Mouse (Mus musculus) layer of hippocampus, adult 9-11 months (tissue): ENCODE measurements around the gene Brca2.

Experiments used
- DNase-seq: peaks from one replicate; pipeline ENCODE4 v3.0.0; 2022

The Brca2 gene

DNA sequence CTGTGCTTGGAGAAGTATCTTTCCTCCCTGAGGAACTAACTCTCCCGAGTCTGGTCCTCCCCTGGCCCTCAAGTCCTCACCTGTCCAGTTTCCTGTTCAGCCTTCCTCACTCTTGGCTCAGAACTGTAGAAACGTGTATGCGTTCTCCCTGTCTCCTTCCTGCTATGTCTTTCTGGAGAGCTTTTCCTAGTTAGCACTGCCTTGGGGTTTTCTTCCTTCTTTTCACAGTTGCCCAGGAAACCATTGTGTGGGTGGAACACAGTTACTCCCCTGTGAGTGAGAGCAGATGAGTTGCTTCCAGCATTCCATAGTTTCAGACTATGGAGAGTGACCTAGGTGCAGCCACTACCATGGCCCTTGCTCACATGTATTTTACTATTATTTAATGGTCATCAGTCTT lies 43.8 kb downstream of the Brca2 start:
- DNase-seq: peak; percentile 40

DNA sequence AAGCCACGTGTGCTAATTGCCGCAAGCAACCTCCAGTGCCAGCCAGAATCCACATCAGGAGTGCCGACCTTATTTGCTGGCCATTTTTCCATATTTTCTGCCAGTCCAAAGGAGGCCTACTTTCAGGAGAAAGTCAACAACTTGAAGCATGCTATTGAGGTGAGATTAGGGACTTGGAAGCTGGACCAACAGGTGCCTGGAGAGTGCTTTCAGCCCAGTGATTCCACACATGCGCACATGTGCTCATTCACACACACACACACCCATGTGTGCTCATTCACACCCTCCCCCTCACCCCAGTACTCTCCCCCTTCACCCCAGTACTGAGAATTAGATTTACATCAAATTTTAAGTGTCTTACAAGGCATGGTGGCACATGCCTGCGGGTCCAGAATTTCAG lies 44.5 kb downstream of the Brca2 start:
- DNase-seq: no peak

DNA sequence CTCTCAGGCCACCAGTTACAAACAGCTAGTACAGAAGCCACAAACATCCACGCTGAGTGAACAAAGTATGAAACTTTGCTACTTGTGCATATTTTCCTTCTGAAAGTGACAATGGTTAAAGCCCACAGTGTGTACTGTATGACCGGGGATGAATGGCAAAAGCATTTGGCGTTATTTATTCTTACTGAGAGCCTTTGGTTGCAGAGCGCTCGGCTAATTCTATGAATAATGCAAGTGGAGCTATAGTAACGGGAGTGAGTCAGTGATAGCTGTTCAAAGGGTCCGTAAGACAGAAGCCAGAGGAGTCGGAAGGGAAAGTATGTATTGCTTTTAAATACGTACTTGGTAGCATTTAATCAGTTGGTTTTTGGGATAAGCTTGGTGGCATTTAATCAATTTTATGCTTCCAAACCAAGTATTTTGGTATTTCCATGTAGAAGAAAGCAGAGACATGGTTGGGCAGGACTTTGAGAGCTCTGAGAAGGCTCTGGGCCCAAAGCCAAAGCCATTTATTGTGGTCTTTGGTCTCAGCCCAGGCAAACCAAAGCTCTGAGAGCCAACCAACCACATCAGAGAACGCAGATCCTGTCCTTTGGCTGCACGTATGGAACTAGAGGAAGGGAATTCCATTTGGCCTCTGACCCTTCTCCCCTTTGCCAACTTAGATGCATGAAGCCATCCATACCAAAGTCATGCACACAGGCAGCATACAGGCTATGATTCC lies 48.2 kb downstream of the Brca2 start:
- DNase-seq: no peak

DNA sequence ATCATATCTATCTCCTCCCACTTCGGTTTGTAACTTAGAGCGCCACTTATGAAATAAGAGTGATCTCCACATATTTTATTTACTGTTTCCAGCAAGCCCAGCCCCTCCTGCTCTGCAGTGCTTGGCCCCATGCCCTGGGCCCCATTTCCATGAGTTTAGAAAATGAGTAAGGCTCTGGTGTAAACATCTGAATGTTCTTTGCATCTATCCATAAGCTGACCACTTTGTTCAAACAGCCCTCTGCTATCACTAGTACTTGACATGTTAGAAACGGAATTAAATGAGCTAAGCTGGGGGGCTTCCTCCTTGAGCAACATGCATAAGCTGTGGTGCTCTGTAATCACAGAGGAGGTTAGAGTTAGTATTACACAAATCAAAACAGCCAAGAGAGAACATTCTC lies 52.0 kb downstream of the Brca2 start:
- no peak for DNase-seq

DNA sequence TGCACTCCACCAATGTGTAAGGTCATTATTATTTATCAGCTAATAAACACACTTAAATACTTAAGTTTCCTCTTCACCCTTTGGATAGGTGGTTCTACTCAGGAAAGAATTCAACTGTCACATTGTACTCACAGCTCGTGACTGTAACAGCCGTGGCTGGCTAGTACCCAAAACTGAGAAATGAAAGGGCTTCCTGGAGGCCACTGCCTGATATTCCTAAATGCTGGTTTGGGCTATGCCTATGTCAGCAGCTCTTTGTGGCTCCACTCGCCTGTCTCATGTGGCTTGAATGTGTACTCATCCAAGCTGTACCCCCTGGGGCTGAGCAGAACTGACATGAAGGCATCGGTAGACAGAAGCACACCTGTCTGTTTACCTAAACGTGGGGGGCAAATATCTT lies 52.5 kb downstream of the Brca2 start:
- no peak for DNase-seq

DNA sequence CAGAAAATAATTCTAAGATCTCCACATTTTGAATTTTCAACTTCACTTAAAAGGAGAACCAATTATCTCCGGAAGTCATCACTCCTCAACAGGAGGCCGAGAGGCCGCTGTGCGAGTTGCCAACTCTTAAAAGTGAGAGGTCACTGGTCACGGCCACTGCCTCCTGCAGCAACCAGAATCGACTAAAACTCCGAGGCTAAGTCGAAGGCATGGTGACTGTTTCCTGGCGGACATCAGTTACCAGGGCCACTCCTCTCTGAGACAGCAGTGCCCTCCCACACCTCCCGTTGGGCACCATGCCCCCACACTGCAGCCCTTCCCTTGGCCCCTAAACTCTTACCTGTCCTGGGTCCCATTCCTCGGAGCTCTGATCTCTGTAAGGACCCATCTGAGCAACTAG lies 54.4 kb downstream of the Brca2 start:
- no peak for DNase-seq

DNA sequence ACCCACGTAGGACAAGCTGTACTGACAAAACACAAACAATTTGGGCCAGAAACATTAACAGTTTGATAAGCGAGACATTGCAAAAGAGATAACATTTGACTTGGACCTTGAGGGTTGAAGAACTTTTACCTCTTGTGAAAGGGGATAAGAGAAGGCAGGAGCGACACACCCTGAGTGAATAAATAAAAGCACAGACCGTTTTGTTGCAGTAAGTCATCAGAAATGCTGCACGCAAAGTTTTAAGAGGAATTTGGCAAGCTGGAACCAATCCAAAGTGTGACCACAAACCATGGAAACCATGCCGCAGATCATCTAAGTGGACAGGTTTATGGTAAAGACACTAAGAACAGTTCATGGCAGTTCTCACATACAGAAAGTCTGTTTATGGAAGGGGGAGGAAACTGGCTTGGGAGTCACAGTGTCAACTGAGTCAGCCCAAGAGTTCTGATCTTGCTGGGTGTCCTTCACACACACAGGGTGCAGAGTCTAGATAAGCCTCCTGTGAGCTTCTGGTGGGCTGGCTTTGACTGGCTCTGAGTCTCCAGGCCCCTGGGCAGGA lies 56.3 kb downstream of the Brca2 start:
- DNase-seq: no peak

DNA sequence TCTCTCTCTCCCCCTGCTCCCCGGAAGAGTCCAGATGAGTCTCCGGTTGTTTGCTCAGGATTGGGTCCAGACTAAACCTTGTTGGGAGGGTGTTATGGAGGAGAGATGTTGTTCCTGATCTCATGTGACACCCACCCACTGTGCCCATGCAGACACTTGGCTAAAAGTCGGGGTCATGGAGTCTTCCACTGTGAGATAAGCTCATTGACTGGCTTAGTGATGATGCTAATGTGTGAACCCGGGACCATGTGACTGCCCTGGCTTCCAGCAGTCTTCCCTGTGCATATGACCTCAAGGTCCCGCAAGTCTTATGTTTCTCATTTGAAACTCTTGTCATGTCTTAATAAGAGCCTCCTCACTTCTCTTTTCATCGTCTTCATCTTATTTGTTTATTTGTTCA lies 58.8 kb downstream of the Brca2 start:
- DNase-seq: no peak

DNA sequence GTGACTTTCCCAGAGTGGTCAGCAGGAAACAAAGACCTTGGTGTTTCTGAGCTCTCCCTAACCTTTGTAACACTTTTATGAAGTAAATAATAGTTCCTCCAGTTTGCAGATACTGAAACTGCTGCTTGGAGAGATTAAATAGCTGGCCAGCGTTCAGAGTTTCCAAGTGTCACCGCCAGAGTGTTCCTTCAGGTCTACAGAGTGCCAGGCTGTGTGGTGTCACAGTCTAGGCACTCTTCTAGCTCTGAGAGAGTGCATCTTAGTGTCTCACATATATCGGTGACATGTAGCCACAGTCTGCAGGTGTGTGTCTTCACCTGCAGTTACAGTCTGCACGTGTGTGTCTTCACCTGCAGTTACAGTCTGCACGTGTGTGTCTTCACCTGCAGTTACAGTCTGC lies 60.8 kb downstream of the Brca2 start:
- no peak for DNase-seq

DNA sequence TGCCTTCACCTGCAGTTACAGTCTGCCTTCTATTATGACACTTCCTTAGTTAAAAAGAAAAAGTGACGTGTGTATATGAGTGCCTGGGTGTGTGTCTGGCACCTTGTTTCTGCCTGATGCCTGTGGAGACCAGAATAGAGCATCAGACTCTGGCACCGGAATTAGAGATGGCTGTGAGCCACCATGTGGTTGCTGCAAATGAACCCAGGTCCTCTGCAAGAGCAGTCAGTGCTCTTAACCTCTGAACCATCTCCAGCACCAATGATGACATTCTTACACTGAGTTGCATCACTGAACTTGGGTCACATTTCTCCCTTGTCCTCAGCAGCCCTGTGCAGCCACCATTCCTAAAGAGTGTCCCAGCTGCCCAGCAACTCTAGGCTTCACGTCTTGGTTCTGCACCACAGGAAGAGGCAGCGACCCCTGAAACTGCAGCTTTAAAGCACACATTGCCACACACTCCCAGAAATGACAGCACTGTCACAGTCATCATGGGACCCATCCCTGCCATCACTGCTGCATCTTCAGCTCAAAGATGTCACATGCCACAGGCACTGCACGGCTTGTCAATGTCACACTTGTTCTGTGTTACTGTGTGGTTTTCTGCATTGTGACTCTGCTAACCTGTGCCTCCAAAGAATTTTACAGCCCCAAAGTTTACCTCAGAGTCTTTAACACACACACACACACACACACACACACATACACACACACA lies 61.3 kb downstream of the Brca2 start:
- DNase-seq: no peak

DNA sequence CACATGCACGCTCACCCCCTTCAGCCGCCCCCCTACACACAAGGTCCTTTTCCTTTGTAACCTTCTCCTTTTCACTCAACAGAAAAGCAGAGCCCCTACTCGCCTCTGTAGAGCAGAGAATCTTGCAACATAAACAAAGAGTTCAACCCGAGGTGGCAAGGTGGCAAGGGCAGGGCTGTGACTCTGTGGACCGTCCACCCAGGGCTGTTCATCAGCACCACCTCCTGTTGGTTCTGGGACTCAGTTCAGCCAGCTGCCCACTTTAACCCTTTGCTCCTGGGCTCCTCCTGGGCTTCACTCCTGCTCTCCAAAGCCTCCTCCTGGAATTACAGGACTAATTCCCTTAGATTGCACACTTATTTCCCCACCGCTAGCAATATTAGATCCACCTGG lies 61.9 kb downstream of the Brca2 start:
- no peak for DNase-seq

DNA sequence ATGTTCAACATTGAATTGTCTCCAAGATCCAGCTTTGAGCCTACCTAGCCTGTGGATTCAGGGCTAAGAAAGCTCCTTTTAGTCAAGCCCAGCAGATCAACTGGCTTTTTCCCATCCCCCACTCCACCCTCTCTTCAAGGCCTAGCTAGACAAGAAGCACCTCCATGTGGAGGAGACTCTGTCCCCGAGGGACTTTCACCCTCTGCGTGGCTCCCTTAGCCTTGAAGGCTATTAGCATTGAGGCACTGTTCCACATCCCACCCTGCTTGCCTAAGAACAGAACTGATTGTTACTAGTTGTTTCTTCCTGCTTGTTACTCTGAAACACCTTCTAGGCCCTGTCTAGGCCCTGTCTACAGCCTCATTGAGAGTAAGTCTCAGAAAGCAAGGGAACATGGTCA lies 67.5 kb downstream of the Brca2 start:
- DNase-seq: no peak

DNA sequence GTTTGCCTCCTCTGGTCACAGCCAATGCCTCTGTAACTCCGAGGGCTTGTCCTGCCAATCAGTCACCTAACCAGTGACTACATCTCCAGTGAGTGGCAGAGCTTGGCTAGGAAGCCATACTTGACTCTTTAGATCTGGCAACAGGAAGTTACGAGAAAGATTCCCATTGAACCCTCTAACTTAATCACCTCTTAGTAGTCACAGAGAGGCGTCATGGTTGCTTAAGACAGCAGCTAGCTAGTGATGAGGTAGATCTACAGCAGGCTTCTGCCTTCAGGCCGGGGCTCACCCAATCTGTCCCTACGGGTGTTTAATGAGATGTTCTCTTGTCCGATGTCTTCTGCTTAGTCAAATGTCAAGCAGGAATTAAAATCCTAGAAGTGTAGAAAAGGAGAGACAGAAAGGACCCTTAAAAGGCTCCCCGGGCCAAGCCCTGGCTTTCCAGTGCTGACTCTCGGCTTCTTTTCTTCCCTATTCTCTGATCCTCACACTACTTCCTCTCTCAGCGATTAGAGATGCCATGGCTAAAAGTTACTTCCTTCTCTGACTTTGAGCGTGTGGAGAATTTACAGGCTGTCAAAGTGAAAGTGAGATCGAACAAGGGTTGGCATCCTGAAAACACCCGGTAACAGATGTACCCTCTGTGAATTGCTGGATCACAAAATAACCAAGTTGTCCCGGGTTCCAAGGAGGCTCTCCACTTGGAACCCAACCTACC lies 69.9 kb downstream of the Brca2 start:
- DNase-seq: no peak

DNA sequence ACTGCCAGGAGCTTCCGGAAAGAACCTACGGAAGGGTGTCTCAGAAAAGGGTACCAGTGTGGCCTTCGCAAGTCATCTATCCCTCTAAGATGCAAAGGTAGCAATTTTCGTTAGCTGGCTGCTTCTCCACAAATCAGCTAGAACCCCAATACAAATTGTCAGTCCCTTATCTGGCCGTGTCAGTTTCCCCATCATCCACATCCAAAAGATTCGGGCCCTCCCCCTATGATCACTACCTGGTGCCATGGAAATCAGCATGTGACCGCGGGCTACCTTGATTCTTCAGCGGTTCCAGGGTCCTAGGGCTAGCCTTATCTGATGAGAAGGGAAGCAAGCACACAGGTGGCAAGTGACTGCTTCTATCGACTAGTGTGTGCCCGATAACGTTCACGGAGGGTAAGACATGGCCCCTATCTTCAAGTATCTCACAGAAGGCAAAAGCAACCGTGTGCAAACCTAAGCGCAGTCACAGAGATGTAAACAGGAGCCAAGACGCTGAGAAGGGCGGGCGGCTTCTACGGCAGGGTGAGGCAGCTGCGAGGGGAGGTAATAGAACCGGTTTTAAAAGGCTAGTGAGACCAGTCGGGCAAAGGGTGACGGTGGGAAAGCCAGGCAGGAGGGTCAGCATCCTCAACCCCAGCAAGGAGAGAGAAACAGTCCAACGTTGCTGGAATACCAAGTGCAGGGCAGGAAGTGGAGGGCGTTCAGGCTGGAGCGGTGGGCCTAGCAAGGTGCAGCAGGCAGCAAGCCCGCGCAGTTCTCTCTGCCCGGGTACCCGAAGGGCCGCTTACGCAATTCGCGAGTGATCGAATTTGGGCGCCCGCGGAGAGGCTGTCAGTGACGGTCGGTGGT lies 70.7 kb downstream of the Brca2 start:
- DNase-seq: peak; percentile 33

DNA sequence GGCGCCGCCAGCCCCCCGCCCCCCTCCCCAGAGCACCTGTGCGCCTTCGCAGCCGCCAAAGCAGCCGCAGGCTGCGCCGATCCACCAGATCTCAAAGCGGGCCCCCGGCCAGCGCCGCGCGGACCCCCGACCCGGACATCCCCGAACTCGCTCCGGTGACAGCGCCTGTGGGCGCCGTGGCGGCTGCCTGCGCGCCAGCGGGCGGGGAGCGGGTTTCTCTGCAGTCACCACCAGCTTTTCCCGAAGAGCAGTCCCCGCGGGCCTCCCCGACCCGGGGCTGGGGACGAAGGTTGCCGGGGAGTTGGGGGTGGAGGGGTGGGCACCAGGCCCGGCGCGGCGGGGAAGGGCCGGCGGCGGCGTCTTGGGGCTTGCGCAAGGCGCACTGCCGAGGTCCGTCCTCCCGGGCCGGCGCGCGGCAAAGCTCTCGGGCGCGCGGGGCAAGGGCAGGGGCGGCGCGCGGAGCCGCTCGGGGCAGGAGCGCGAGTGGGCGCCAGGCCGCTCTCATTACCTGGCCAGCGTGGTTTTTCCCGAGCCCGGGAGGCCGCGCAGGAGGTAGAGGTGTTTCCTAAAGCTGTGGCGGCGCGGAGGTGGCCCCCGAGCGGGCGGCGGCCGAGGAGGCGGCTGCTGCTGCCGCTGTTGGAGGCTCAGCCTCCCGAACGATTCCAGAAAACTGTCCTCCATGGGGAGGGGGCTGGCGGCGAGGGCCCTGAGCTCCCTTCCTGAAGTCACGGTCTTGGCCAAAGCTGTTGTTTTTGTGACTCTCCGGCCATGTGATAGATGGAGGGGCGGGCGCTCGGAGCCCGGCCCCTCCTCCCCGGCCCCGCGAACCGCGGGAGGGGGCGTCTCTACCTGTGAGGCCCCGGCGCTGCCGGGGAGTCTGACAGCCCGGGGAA lies 71.6 kb downstream of the Brca2 start:
- peak; percentile 62 for DNase-seq

DNA sequence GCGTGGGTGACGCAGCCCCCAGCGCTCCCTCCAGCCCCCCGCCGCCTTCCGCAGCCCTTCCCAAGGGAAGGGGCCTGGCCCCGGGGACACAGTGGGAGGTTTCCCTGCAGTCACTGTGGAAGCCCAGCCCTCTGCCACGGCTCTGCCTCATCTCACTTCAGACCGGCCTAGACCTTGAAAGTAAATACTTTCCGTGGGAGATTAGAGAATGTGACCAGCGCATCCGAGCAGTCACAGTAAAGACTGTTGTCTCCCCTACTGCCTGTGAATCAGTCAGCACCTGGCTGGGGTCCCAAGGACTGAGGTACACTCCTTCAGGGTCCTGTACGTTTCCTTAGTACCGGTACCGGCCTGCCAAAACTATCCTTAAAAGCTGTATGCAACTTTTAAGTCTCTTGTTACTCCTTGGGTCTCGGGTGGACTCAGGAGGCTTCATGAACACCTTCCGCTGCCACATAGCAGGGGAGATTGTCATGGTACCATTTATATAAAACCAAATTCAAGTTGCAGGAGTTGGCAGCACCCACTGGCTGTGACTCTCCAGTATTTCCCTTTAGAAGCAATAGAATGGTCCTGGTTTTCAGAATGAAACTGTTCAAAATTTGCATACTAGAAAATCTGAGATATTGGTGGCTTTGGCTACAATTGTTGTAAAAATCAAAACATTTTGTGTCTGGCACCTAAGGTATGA lies 72.4 kb downstream of the Brca2 start:
- no peak for DNase-seq

DNA sequence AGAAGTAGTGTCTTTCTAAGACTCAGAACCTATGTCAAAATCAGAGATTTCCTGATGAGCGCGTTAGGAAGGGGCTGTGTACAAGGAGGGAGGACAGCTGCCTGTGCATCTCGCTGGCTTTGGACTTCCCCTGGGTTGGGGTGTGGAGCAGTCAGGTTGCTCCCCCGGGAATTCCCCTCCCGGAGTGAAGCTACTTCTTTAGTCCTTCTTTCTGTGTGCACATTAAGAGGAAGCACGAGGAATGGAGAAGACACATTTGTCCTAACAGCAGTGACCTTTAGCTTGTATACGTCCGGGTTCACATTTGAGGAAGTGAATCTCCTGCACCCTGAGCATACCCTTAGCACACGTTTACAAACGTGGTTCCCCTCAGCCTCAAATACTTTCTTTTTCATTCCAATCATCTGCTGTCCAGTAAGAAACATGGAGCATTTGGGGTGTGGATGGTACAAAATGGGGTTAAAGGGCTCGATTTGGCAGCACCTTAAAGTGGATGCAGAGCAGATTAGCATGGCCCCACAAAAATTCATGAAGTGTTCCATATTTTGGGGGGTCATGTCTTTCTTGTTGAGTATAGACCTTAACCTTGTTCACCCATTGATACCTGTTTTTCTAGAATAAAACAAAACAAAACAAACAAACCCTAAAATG lies 73.1 kb downstream of the Brca2 start:
- DNase-seq: no peak

DNA sequence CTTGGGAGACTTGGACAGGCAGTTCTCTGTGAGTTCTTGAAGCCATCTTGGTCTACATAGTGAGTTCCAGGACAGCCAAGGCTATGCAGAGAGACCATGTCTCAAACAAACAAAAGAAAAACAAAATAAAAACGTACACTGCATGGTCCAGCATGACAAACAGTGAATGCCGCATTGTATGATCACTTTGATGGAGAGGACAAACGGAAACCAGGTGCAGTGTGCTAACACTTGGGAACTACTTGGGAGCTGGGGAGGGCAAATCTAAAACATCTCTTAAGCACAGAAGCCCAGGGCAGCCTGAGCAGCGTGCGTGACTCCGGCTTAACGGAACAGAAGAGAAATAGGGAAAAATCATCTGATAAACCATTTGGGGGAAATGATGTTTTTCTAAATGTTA lies 74.7 kb downstream of the Brca2 start, which contains the start of gene N4bp2l1:
TSS of gene N4bp2l1 (minus strand) at position 101 of the 400 bp plus-strand sequence.
- no peak for DNase-seq

DNA sequence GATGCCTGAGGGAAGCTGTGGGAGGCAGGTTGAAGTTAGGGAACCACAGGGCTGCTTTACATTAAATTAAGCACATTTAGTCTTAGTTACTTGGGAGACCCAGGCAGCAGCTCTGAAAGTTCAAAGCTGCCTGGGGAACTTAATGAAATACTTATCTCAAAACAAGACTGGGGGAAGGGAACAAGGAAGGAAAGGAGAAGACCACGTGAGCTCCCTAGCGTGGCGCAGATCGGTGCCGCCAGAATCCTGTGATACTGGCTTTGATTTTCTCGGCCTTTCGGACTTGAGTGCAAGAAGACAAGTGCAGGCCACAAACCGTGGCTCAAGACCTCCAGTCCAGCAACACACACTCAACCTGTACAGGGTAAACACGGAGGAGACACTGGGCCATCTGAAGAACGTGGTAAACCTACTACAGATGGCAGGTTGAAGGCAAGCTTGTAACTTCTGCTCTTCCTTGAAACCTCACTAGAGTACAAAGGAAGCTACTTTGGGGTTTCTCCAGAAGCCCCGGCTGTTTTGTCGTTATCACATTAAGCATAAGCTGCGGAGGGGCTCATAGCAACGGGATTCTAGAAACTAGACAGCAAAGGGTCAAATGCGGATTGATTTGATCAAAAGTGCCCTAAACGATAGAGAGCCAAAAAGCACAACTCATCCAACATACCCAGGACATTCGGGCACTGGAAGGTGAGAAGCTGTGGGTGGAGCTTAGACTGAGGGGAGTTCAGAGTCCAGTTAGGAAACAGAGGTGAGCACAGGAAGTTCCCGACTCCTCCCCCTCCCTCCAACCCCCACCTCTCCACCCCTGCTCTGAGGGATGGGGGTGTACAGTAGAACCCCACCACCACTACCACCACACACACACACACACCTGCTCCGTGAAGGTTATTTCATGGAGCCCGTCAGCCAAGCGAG lies 76.0 kb downstream of the Brca2 start:
- no peak for DNase-seq
